Mouse (Mus musculus) cerebellum, postnatal 36 days (tissue): ENCODE measurements around the gene Hipk1.

Experiments
- DNase-seq, 2 experiments: peaks; one replicate each; pipeline ENCODE4 v3.0.0; 2021 to 2022; ENCODE audit warnings: mixed read lengths in 2 of 2

Hipk1 gene

GRCm38 (mm10) chr3:103714942-103715341 is 76.4 kb downstream of the Hipk1 start:
- no peak for DNase-seq

GRCm38 (mm10) chr3:103714236-103714875 is 77.0 kb downstream of the Hipk1 start:
- no peak for DNase-seq

GRCm38 (mm10) chr3:103712196-103712595 is 79.2 kb downstream of the Hipk1 start:
- no peak for DNase-seq

- no peak for DNase-seq
Measured at GRCm38 (mm10) chr3:103709470-103710040, 81.8 kb downstream of the Hipk1 start.

- DNase-seq = no peak
Measured at GRCm38 (mm10) chr3:103705426-103705825, 85.9 kb downstream of the Hipk1 start.

GRCm38 (mm10) chr3:103704661-103705060 is 86.7 kb downstream of the Hipk1 start:
- peak in 1 of 2 experiments; percentile 13 for DNase-seq

GRCm38 (mm10) chr3:103696388-103696925 is 94.9 kb downstream of the Hipk1 start:
- no peak for DNase-seq

- no peak for DNase-seq
Measured at GRCm38 (mm10) chr3:103695556-103695955, 95.8 kb downstream of the Hipk1 start.

GRCm38 (mm10) chr3:103690506-103690905 is 100.9 kb downstream of the Hipk1 start:
- no peak for DNase-seq
